ENCODE assay signal across 8 mouse cellular contexts in the genomic region with DNA sequence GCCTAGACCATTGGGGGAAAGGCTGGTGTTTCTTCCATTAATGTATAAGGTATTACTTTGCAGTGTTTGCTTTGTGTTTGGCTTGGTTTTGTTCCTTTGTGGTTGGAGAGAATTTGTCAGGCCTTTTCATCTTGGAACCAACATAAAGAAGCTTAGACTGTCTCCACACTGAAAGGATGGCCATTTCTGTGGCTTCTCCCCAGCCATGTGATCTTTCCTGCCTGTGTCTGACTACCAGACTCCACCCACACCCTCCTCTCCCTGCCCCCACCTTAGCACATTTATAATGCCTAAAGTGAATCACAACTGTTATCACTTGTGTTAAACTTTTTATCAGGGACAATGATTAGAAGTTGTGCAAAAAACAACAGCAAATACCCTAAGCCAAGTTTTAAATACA. TPM values are rescaled to one million over a fixed set of nuclear protein-coding genes. Genes with fewer than 3 reads are reported as not detected.
DNase-seq lines count a peak whose midpoint lies in the region; ATAC-seq and TF ChIP-seq lines count a peak whose summit lies in the region.

No protein-coding gene starts in this region.

- no peak overlapping the region for H3K27ac ChIP-seq in ES-Bruce4 (ENCODE audit: insufficient read depth, low read length)
- peak overlapping the region; percentile 97 for H3K27ac ChIP-seq in hindbrain, embryonic 10.5 days
- no peak overlapping the region for H3K27ac ChIP-seq in limb, embryonic 11.5 days (replicated peaks; ENCODE audit: low read depth, low read length)
- H3K27ac ChIP-seq in midbrain, embryonic 16.5 days (ENCODE audit: low read length), result peak overlapping the region; percentile 100

- H3K4me1 ChIP-seq in ES-Bruce4 (ENCODE audit: control insufficient read depth, insufficient read depth, low read length), result no peaks in the 10 kb centered on the region
- peaks cover 15% of the 10 kb centered on the region for H3K4me1 ChIP-seq in hindbrain, embryonic 10.5 days (replicated peaks)
- peaks cover 2% of the 10 kb centered on the region; the same call in 1 of the 2 replicates for H3K4me1 ChIP-seq in limb, embryonic 11.5 days (ENCODE audit: control insufficient read depth, insufficient read depth, low read length)
- peaks cover 19% of the 10 kb centered on the region for H3K4me1 ChIP-seq in midbrain, embryonic 16.5 days (ENCODE audit: control insufficient read depth, insufficient read depth, low read length)

- TF ChIP-seq CTCF in ES-Bruce4 (IDR thresholded peaks at IDR 0.05; ENCODE audit: low read depth, low read length), result no peak

- peak overlapping the region; percentile 27; the same call in 1 of the 2 replicates for H3K4me3 ChIP-seq in ES-Bruce4 (ENCODE audit: low read depth, low read length)
- H3K4me3 ChIP-seq in hindbrain, embryonic 10.5 days, result peak overlapping the region; percentile 71
- H3K4me3 ChIP-seq in limb, embryonic 11.5 days (ENCODE audit: low read depth, low read length), result peak overlapping the region; percentile 71
- peak overlapping the region; percentile 90 for H3K4me3 ChIP-seq in midbrain, embryonic 16.5 days (ENCODE audit: low read depth, low read length)

- H3K4me2 ChIP-seq in limb, embryonic 11.5 days (ENCODE audit: low read depth, severe bottlenecking), result peak overlapping the region; percentile 37
- peak overlapping the region; percentile 71 for H3K4me2 ChIP-seq in midbrain, embryonic 16.5 days (ENCODE audit: low read length)

- ATAC-seq in limb, embryonic 11.5 days (ENCODE audit: insufficient number of reproducible peaks, low FRiP score, low TSS enrichment, low read depth), result no peak
- ATAC-seq in midbrain, embryonic 16.5 days, result no peak
- no peak for ATAC-seq in monocyte, adult 5-6 weeks (replicated peaks; ENCODE audit: insufficient number of reproducible peaks, low FRiP score, low TSS enrichment, poor library complexity, severe bottlenecking)

- H3K27me3 ChIP-seq in ES-Bruce4 (ENCODE audit: control insufficient read depth, insufficient read depth, low read length, poor library complexity, severe bottlenecking), result no peaks in the 10 kb centered on the region
- no peaks in the 10 kb centered on the region for H3K27me3 ChIP-seq in hindbrain, embryonic 10.5 days (ENCODE audit: insufficient read depth, poor library complexity, severe bottlenecking)
- no peaks in the 10 kb centered on the region for H3K27me3 ChIP-seq in limb, embryonic 11.5 days (ENCODE audit: control insufficient read depth, insufficient read depth, low read length)
- no peaks in the 10 kb centered on the region for H3K27me3 ChIP-seq in midbrain, embryonic 16.5 days (ENCODE audit: control insufficient read depth, insufficient read depth, low read depth, low read length)

- peak; percentile 86 for DNase-seq in heart, adult 11 months
- no peak for DNase-seq in heart, postnatal 25 days (ENCODE audit: low spot score)
- DNase-seq in embryo, embryonic 10.5 days (ENCODE audit: low spot score), result peak; percentile 53
- no peak for DNase-seq in hindbrain, embryonic 10.5 days (ENCODE audit: low spot score)
- no peak for DNase-seq in limb, embryonic 11.5 days (ENCODE audit: low spot score)

- intact Hi-C loops in heart, postnatal 25 days (cut with DNase I), result no loop called here

- no peak for TF ChIP-seq EP300 in ES-Bruce4 (IDR thresholded peaks at IDR 0.05; ENCODE audit: insufficient read depth, low read depth, low read length)

- H3K9me3 ChIP-seq in ES-Bruce4 (replicated peaks; ENCODE audit: control insufficient read depth, insufficient read depth, low read length, poor library complexity, severe bottlenecking), result peaks cover 13% of the 10 kb centered on the region
- H3K9me3 ChIP-seq in hindbrain, embryonic 10.5 days, result no peaks in the 10 kb centered on the region
- H3K9me3 ChIP-seq in limb, embryonic 11.5 days (ENCODE audit: control insufficient read depth, low read length), result no peaks in the 10 kb centered on the region
- no peaks in the 10 kb centered on the region for H3K9me3 ChIP-seq in midbrain, embryonic 16.5 days (replicated peaks; ENCODE audit: control insufficient read depth, low read length, poor library complexity, severe bottlenecking)

- no peak for TF ChIP-seq POLR2A in ES-Bruce4 (IDR thresholded peaks at IDR 0.05; ENCODE audit: insufficient read depth, low read length)

- no peaks in the 10 kb centered on the region for H3K36me3 ChIP-seq in ES-Bruce4 (ENCODE audit: control insufficient read depth, insufficient read depth, low read length, poor library complexity, severe bottlenecking)
- H3K36me3 ChIP-seq in hindbrain, embryonic 10.5 days, result peaks cover 21% of the 10 kb centered on the region
- H3K36me3 ChIP-seq in limb, embryonic 11.5 days (ENCODE audit: control insufficient read depth, insufficient read depth, low read length), result no peaks in the 10 kb centered on the region
- no peaks in the 10 kb centered on the region for H3K36me3 ChIP-seq in midbrain, embryonic 16.5 days (ENCODE audit: control insufficient read depth, insufficient read depth, low read length)

- H3K9ac ChIP-seq in ES-Bruce4 (ENCODE audit: low read depth, poor library complexity, severe bottlenecking), result peak overlapping the region; percentile 90; the same call in 1 of the 2 replicates
- no peak overlapping the region for H3K9ac ChIP-seq in limb, embryonic 11.5 days (ENCODE audit: low read length)
- peak overlapping the region; percentile 92 for H3K9ac ChIP-seq in midbrain, embryonic 16.5 days (ENCODE audit: low read depth, low read length)

RNA-seq across cellular contexts. Expression of a gene that starts 1.1 kb away (rescaled TPM):
- total RNA-seq in heart, postnatal 25 days (2021), result 1 to 10 TPM; 5.2 to 5.7 TPM
- polyA plus RNA-seq in ES-Bruce4 (2011; ENCODE audit: insufficient read depth, insufficient read length, low read depth, missing spikeins), result 14.3 and 16.9 TPM in 2 replicates
- polyA plus RNA-seq in hindbrain, embryonic 10.5 days (2016; fragmentation: Nextera tagmentation; extraction: Ambion mirVana), result 40.4 and 40.9 TPM in 2 replicates
- 27.6 and 28.9 TPM in 2 replicates for polyA plus RNA-seq in limb, embryonic 11.5 days (2014; fragmentation: Nextera tagmentation; extraction: Ambion mirVana)
- 49.2 and 51.9 TPM in 2 replicates for polyA plus RNA-seq in midbrain, embryonic 16.5 days (2015; fragmentation: Nextera tagmentation; extraction: Ambion mirVana)
- 2.1 to 4.1 TPM (median 4.1 TPM) in 3 replicates for total RNA-seq in monocyte, adult 5-6 weeks (2017)

Comparison
In these comparisons a context has a peak if more than half of its experiments do, and no peak if none do; other contexts are left out.
1. DNase-seq: peak in heart, adult 11 months (single experiment) and embryo, embryonic 10.5 days (single experiment); none in heart, postnatal 25 days (single experiment), hindbrain, embryonic 10.5 days (single experiment) and limb, embryonic 11.5 days (single experiment).
2. H3K27ac ChIP-seq: peak in hindbrain, embryonic 10.5 days (single experiment) and midbrain, embryonic 16.5 days (single experiment); none in ES-Bruce4 (single experiment) and limb, embryonic 11.5 days (single experiment).
3. H3K4me3 ChIP-seq: peak in every context shown above with its lines; median percentile 90 in midbrain, embryonic 16.5 days; 71 in hindbrain, embryonic 10.5 days; 71 in limb, embryonic 11.5 days; 27 in ES-Bruce4.